Comparison of ENCODE assay signal across 11 mouse cellular contexts in genomic region chr9:64234768-64235435, GRCm38 (mm10). TPM values are rescaled to one million over a fixed set of nuclear protein-coding genes. Genes with fewer than 3 reads are reported as not detected.
A peak's percentile ranks its signal among the peaks of the same experiment; 100 is the strongest.
DNase-seq lines count a peak whose midpoint lies in the region; ATAC-seq lines count a peak whose summit lies in the region.
"Had no signal": no experiment of that assay in that cellular context is flagged by ENCODE, and none has a peak within 500 bp of the region (broad histone marks: within the 10 kb centered on the region; RNA-seq: fewer than 3 reads in every experiment).

Uchl4 (plus strand) TSS chr9:64235201.

- H3K9ac ChIP-seq in heart, embryonic 16.5 days (ENCODE audit: low read length) = no peak within 1 kb of the TSS
- H3K9ac ChIP-seq in midbrain, embryonic 15.5 days = no peak within 1 kb of the TSS
- no peak within 1 kb of the TSS for H3K9ac ChIP-seq in kidney, embryonic 14.5 days (ENCODE audit: low read depth, low read length)
- no peak within 1 kb of the TSS for H3K9ac ChIP-seq in stomach, embryonic 15.5 days

- H3K27me3 ChIP-seq in heart, embryonic 16.5 days (ENCODE audit: control insufficient read depth, insufficient read depth, low read length) = no peaks in the 10 kb centered on the region
- no peaks in the 10 kb centered on the region for H3K27me3 ChIP-seq in midbrain, embryonic 15.5 days (replicated peaks)
- H3K27me3 ChIP-seq in midbrain, embryonic 10.5 days (ENCODE audit: low read depth, poor library complexity, severe bottlenecking) = no peaks in the 10 kb centered on the region
- no peaks in the 10 kb centered on the region for H3K27me3 ChIP-seq in kidney, embryonic 14.5 days (ENCODE audit: control insufficient read depth, insufficient read depth, low read length)
- no peaks in the 10 kb centered on the region for H3K27me3 ChIP-seq in stomach, embryonic 15.5 days (replicated peaks)

- 92% methylated on average over 8 of the region's 8 CpGs for WGBS in heart, embryonic 16.5 days
- 96% methylated on average over 8 of the region's 8 CpGs for WGBS in midbrain, embryonic 15.5 days
- WGBS in midbrain, embryonic 10.5 days = 94% methylated on average over 8 of the region's 8 CpGs
- WGBS in kidney, embryonic 14.5 days = 52% methylated on average over 8 of the region's 8 CpGs
- WGBS in stomach, embryonic 15.5 days = 77% methylated on average over 8 of the region's 8 CpGs

- no peak for ATAC-seq in heart, embryonic 16.5 days (replicated peaks; ENCODE audit: extremely low read depth, insufficient read depth, low FRiP score)
- no peak for ATAC-seq in midbrain, embryonic 15.5 days (replicated peaks)
- 0 out of 2 replicates have a peak, but pooled peaks have one; percentile 36 for ATAC-seq in kidney, embryonic 14.5 days (ENCODE audit: low FRiP score, low TSS enrichment)
- ATAC-seq in stomach, embryonic 15.5 days (ENCODE audit: insufficient read depth, low FRiP score, low read depth) = no peak
- ATAC-seq: forebrain, embryonic 16.5 days had no signal

- no peak for DNase-seq in heart, adult 11 months
- DNase-seq in midbrain, embryonic 10.5 days (ENCODE audit: low spot score) = no peak
- no peak for DNase-seq in thymus, postnatal 36 days
- no peak for DNase-seq in spleen, adult 18-20 months
- DNase-seq: lung, postnatal 10 days; thymus, adult 18-20 months had no signal

- H3K4me3 ChIP-seq in heart, embryonic 16.5 days (ENCODE audit: low read length) = no peak within 1 kb of the TSS
- no peak within 1 kb of the TSS for H3K4me3 ChIP-seq in midbrain, embryonic 15.5 days
- no peak within 1 kb of the TSS for H3K4me3 ChIP-seq in midbrain, embryonic 10.5 days
- no peak within 1 kb of the TSS for H3K4me3 ChIP-seq in kidney, embryonic 14.5 days (ENCODE audit: low read length)
- H3K4me3 ChIP-seq in stomach, embryonic 15.5 days (replicated peaks) = no peak within 1 kb of the TSS

- H3K27ac ChIP-seq in heart, embryonic 16.5 days (ENCODE audit: low read length) = peak within 1 kb of the TSS; percentile 47
- H3K27ac ChIP-seq in midbrain, embryonic 15.5 days = peak within 1 kb of the TSS; percentile 11; the same call in 1 of the 2 replicates
- H3K27ac ChIP-seq in midbrain, embryonic 10.5 days (replicated peaks) = no peak within 1 kb of the TSS
- peak within 1 kb of the TSS; percentile 72; the same call in 1 of the 2 replicates for H3K27ac ChIP-seq in kidney, embryonic 14.5 days (ENCODE audit: low read depth, low read length)
- peak within 1 kb of the TSS; percentile 80 for H3K27ac ChIP-seq in stomach, embryonic 15.5 days

- no peaks in the 10 kb centered on the region for H3K36me3 ChIP-seq in heart, embryonic 16.5 days (ENCODE audit: control insufficient read depth, insufficient read depth)
- H3K36me3 ChIP-seq in midbrain, embryonic 15.5 days (replicated peaks) = no peaks in the 10 kb centered on the region
- peaks cover 21% of the 10 kb centered on the region for H3K36me3 ChIP-seq in midbrain, embryonic 10.5 days
- H3K36me3 ChIP-seq in kidney, embryonic 14.5 days (ENCODE audit: control insufficient read depth, insufficient read depth, low read length) = no peaks in the 10 kb centered on the region
- H3K36me3 ChIP-seq in stomach, embryonic 15.5 days = peaks cover 5% of the 10 kb centered on the region; the same call in 1 of the 2 replicates

- H3K4me1 ChIP-seq in heart, embryonic 16.5 days (ENCODE audit: control insufficient read depth, insufficient read depth, low read length) = peaks cover 20% of the 10 kb centered on the region
- peaks cover 9% of the 10 kb centered on the region; the same call in 1 of the 2 replicates for H3K4me1 ChIP-seq in midbrain, embryonic 15.5 days
- H3K4me1 ChIP-seq in midbrain, embryonic 10.5 days = peaks cover 7% of the 10 kb centered on the region; the same call in 1 of the 2 replicates
- peaks cover 41% of the 10 kb centered on the region for H3K4me1 ChIP-seq in kidney, embryonic 14.5 days (ENCODE audit: control insufficient read depth, insufficient read depth, low read length)
- peaks cover 18% of the 10 kb centered on the region for H3K4me1 ChIP-seq in stomach, embryonic 15.5 days

- no peak within 1 kb of the TSS for H3K4me2 ChIP-seq in heart, embryonic 16.5 days (ENCODE audit: low read depth, low read length)
- no peak within 1 kb of the TSS for H3K4me2 ChIP-seq in midbrain, embryonic 15.5 days
- no peak within 1 kb of the TSS for H3K4me2 ChIP-seq in kidney, embryonic 14.5 days (replicated peaks; ENCODE audit: low read depth, low read length)
- H3K4me2 ChIP-seq in stomach, embryonic 15.5 days = 0 out of 2 replicates have a peak within 1 kb of the TSS, but pooled peaks have one; percentile 8

- no peaks in the 10 kb centered on the region for H3K9me3 ChIP-seq in heart, embryonic 16.5 days (replicated peaks; ENCODE audit: control insufficient read depth, low read length)
- no peaks in the 10 kb centered on the region for H3K9me3 ChIP-seq in midbrain, embryonic 15.5 days
- H3K9me3 ChIP-seq in midbrain, embryonic 10.5 days (replicated peaks) = no peaks in the 10 kb centered on the region
- no peaks in the 10 kb centered on the region for H3K9me3 ChIP-seq in kidney, embryonic 14.5 days (ENCODE audit: control insufficient read depth, low read length)
- H3K9me3 ChIP-seq in stomach, embryonic 15.5 days = no peaks in the 10 kb centered on the region

RNA-seq across cellular contexts. Expression of gene Uchl4, which starts in this region (rescaled TPM):
- polyA plus RNA-seq in heart, embryonic 16.5 days (2015; fragmentation: Nextera tagmentation; extraction: Ambion mirVana) = 2.1 and 3.4 TPM in 2 replicates
- polyA plus RNA-seq in midbrain, embryonic 15.5 days (2015; fragmentation: Nextera tagmentation; extraction: Ambion mirVana) = 2.6 and 2.7 TPM in 2 replicates
- polyA plus RNA-seq in midbrain, embryonic 10.5 days (2016; fragmentation: Nextera tagmentation; extraction: Ambion mirVana) = 3.0 and 3.1 TPM in 2 replicates
- 2.9 and 3.3 TPM in 2 replicates for polyA plus RNA-seq in kidney, embryonic 14.5 days (2014; fragmentation: Nextera tagmentation; extraction: Ambion mirVana)
- polyA plus RNA-seq in stomach, embryonic 15.5 days (2015; fragmentation: Nextera tagmentation; extraction: Ambion mirVana) = 3.2 and 5.0 TPM in 2 replicates
